Mouse (Mus musculus) lung, embryonic 16.5 days (tissue): ENCODE data around the gene Edn3. TPM values are rescaled to one million over a fixed set of nuclear protein-coding genes. Genes with fewer than 3 reads are reported as not detected.

Experiments
- ATAC-seq: fragments of 200-750 bp; cut with Nextera tagmentation; 2 replicates; pipeline ENCODE4 v1.8.0; 2017; ENCODE audit warnings: low read depth, mild to moderate bottlenecking, moderate library complexity
- H3K27ac ChIP-seq: fragments of 300-500 bp; sonication (generic); 2 replicates; pipeline ENCODE4 v1.5.1; 2014; ENCODE audit warnings: mild to moderate bottlenecking, control low read depth, low read length
- H3K27me3 ChIP-seq: fragments of 300-500 bp; sonication (generic); 2 replicates; pipeline ENCODE4 v1.6.1; 2014; ENCODE audit warnings: low read depth, low read length, mixed read lengths; ENCODE audit not compliant: control insufficient read depth, insufficient read depth
- H3K36me3 ChIP-seq: fragments of 300-500 bp; sonication (generic); 2 replicates; pipeline ENCODE4 v1.6.1; 2014; ENCODE audit warnings: low read length; ENCODE audit not compliant: control insufficient read depth, insufficient read depth
- H3K4me1 ChIP-seq: fragments of 300-500 bp; sonication (generic); replicated peaks from 2 replicates; pipeline ENCODE4 v1.6.1; 2014; ENCODE audit warnings: low read length, mixed read lengths; ENCODE audit not compliant: control insufficient read depth, insufficient read depth
- H3K4me2 ChIP-seq: fragments of 300-500 bp; sonication (generic); 2 replicates; pipeline ENCODE4 v1.6.1; 2014; ENCODE audit warnings: low read depth, low read length, control low read depth
- H3K4me3 ChIP-seq: fragments of 300-500 bp; sonication (generic); 2 replicates; pipeline ENCODE4 v1.5.1; 2014; ENCODE audit warnings: mild to moderate bottlenecking, low read length, control low read depth
- H3K9ac ChIP-seq: fragments of 300-500 bp; sonication (generic); 2 replicates; pipeline ENCODE4 v1.6.1; 2014; ENCODE audit warnings: low read length, control low read depth
- H3K9me3 ChIP-seq: fragments of 300-500 bp; sonication (generic); 2 replicates; pipeline ENCODE4 v1.6.1; 2016; ENCODE audit warnings: low read length; ENCODE audit not compliant: control insufficient read depth
- WGBS: fragments of 180-500 bp; shearing (Covaris S2); extraction: QIAGEN DNeasy Blood & Tissue Kit; methylation state at CpG from one replicate; pipeline ENCODE4 v1.1.7; 2014; 5-methylcytosine and 5-hydroxymethylcytosine counted together
- polyA plus RNA-seq: library from polyadenylated mRNA; unstranded; fragments of >200 nt; fragmentation: Nextera tagmentation; extraction: Ambion mirVana; gene quantifications from 2 replicates; pipeline ENCODE4 v1.2.1, GENCODE M21; 2015

The Edn3 gene
- polyA plus RNA-seq = 48.5 and 52.7 TPM in 2 replicates

DNA sequence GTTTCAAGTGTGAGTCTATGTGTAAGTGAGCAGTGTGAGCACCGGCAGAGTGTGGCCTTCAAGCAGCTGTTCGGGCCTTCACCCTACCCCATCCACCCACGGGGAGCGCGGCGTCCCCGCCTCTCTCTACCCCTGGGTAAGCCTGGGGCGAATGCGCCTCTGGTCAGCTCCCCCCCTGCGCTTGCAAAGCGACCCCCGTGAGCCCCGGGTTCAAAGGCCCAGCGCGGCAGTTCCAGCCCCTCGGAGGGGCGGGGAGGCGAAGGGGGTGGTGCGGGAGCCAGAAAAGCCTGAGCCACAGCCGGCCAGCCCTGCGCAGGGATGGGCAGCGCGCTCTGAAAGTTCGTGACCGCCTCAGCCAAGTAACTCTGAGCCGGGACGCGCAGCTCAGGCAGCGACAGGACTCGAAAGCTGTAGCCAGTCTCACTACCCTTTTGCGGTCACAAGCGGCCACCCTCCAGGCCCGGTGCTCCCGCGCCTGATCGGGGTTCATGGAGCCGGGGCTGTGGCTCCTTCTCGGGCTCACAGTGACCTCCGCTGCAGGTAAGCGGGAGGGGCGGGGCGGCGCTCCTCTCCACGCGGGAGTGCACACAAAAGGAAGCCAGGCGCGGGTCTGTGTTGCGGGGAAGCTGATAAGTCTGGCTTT, at the start of gene Edn3:
Gene Edn3 (plus strand): TSS at position 141 of the 643 bp plus-strand sequence.
- peak within 1 kb of the TSS; percentile 91 for H3K4me2 ChIP-seq
- peaks cover 12% of the 10 kb centered on the region for H3K4me1 ChIP-seq
- H3K9me3 ChIP-seq = no peaks in the 10 kb centered on the region
- H3K36me3 ChIP-seq = no peaks in the 10 kb centered on the region
- H3K27ac ChIP-seq = peak within 1 kb of the TSS; percentile 82
- H3K4me3 ChIP-seq = peak within 1 kb of the TSS; percentile 61
- WGBS = under 1% methylated on average over 48 of the region's 48 CpGs
- ATAC-seq = peak; percentile 68
- H3K27me3 ChIP-seq = no peaks in the 10 kb centered on the region; the same call in 1 of the 2 replicates
- peak within 1 kb of the TSS; percentile 79 for H3K9ac ChIP-seq

DNA sequence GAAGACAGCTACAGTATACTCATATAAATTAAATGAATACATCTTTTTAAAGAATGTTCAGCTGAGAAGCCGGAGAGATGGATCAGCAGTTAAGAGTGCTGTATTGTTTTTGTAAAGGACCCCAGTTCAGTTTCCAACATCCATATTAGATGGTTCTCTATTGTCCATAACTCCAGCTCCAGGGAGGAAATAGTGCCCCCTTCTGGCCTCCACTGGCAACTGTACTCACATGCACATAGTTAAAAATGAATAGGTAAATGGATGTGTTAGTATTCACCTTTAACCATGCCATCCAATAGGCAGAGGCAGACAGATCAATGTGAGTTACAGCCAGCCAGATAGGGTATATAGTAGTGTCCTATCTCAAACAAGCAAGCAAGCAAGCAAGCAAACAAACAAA, 48.4 kb upstream of the Edn3 start:
- H3K36me3 ChIP-seq = no peaks in the 10 kb centered on the region
- H3K4me2 ChIP-seq = no peak overlapping the region
- no peaks in the 10 kb centered on the region for H3K9me3 ChIP-seq
- no peak overlapping the region for H3K4me3 ChIP-seq
- H3K9ac ChIP-seq = no peak overlapping the region
- ATAC-seq = no peak
- WGBS = 97% methylated on average over 1 of the region's 1 CpGs
- no peaks in the 10 kb centered on the region for H3K4me1 ChIP-seq
- no peaks in the 10 kb centered on the region for H3K27me3 ChIP-seq
- no peak overlapping the region for H3K27ac ChIP-seq

DNA sequence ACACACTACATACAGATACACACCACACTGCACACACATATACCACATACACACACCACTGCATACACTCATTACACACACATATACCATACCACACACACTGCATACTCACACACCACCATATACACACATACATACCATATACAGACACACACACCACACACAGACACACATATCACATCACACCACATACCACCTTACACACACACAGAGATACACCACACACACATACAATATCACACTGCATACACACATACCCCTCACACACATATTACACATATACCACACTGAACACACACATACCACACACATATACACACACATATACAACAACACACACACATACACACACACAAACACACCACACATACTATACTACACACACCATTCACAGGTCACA, 44.5 kb upstream of the Edn3 start:
- no peak overlapping the region for H3K4me3 ChIP-seq
- H3K36me3 ChIP-seq = no peaks in the 10 kb centered on the region
- no peak overlapping the region for H3K4me2 ChIP-seq
- no peak overlapping the region for H3K27ac ChIP-seq
- H3K4me1 ChIP-seq = no peaks in the 10 kb centered on the region
- ATAC-seq = no peak
- no peaks in the 10 kb centered on the region for H3K9me3 ChIP-seq
- H3K27me3 ChIP-seq = no peaks in the 10 kb centered on the region
- no peak overlapping the region for H3K9ac ChIP-seq

DNA sequence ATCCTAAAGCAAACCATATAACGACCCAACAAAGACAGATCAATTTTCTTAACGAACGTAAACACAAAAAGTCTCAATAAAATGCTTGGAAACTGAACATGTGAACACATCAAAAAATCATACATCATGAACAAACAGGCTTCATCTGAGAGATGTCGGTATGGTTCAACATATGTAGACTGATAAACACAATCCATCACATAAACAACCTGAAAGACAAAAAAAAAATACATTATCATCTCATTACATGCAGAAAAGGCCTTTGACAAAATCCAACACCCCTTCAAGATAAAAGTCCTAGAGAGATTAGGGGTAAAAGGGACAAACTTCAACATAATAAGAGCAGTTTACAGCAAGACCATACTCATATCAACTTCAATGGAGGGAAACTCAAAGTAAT, 42.6 kb upstream of the Edn3 start:
- no peak overlapping the region for H3K4me2 ChIP-seq
- H3K27me3 ChIP-seq = no peaks in the 10 kb centered on the region
- WGBS = 87% methylated on average over 4 of the region's 4 CpGs
- H3K4me3 ChIP-seq = no peak overlapping the region
- no peak overlapping the region for H3K27ac ChIP-seq
- no peak overlapping the region for H3K9ac ChIP-seq
- ATAC-seq = no peak
- no peaks in the 10 kb centered on the region for H3K9me3 ChIP-seq
- no peaks in the 10 kb centered on the region for H3K4me1 ChIP-seq
- H3K36me3 ChIP-seq = no peaks in the 10 kb centered on the region

DNA sequence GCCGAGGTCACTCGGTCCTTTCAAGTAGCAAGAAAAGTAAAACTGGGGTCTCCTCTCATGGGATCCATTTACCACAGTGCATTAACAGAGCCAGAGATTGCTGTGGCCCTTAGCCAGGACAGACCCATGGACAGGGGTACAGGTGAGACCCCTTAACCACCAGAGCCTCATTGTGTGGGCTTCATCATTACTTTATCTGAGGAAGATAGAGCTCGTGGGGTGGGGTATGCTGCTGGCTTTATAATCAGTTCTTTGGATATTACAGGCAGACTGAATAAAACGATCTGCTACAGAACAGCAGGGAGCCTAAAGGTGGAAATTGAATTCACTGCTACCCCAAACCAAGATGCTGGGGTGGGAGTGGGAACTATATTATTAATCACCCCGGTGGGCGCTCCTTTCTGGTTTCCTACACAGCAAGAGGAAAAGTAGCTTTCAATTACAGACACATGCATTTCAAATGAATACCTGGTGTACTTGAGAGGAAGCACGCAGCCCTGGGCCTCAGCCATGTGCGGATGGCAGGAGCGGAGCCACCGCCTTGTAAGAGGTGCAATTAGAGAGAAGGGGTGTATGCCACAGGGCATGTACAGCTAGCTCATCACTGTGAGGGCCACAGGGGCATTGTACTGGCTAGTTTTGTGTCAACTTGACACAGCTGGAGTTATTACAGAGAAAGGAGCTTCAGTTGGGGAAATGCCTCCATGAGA, 33.1 kb upstream of the Edn3 start:
- WGBS = 85% methylated on average over 10 of the region's 10 CpGs
- H3K9ac ChIP-seq = no peak overlapping the region
- H3K4me2 ChIP-seq = no peak overlapping the region
- no peak overlapping the region for H3K27ac ChIP-seq
- no peak overlapping the region for H3K4me3 ChIP-seq
- ATAC-seq = no peak
- H3K27me3 ChIP-seq = no peaks in the 10 kb centered on the region
- H3K9me3 ChIP-seq = no peaks in the 10 kb centered on the region
- no peaks in the 10 kb centered on the region for H3K36me3 ChIP-seq
- H3K4me1 ChIP-seq = 0 out of 2 replicates have a peak, but pooled peaks cover 5% of the 10 kb centered on the region

DNA sequence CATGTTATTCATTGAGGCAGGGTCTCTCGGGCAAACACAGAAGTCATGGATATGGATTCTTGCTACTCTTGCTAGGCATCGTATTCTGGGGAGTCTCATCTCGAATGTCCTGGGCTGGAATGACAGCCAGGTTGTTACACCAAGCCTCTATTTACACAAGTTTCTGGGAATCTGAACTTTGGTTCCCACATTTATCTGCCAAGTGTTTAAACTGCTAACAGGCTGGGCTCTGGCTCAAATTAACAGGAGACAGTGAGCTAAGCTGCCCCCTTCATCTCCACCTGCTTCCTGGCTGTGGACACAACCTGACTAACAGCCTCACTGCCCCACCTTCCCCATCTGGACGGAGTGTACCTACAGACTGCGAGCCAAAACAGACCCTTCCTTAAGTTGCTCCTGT, 28.5 kb upstream of the Edn3 start:
- no peak overlapping the region for H3K4me3 ChIP-seq
- 0 out of 2 replicates have a peak, but pooled peaks cover 5% of the 10 kb centered on the region for H3K4me1 ChIP-seq
- H3K9me3 ChIP-seq = no peaks in the 10 kb centered on the region
- H3K27me3 ChIP-seq = no peaks in the 10 kb centered on the region
- H3K9ac ChIP-seq = no peak overlapping the region
- WGBS = 63% methylated on average over 5 of the region's 5 CpGs
- no peaks in the 10 kb centered on the region for H3K36me3 ChIP-seq
- no peak overlapping the region for H3K4me2 ChIP-seq
- no peak for ATAC-seq
- no peak overlapping the region for H3K27ac ChIP-seq

DNA sequence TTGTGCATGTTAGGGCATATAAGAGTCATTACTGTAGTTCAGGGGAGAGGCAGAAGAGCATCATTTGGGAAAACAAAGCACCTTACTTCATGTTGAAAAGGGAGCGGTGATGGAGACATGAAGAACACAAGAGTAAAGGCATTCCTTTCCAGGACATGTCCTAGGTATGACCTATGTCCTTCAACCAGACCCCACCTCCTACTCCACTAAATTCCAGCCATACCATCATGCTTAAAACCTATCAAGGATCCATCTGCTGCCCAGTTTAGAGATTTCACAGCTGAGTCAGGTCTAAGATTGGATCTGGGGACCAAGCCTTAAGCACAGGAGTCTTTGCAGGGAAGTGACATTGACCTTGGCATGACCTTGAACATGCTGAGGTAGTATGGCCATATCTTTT, 25.1 kb upstream of the Edn3 start:
- Histone ChIP-seq H3K4me3 (no peak overlapping the region), H3K27me3 (no peaks in the 10 kb centered on the region), H3K27ac (no peak overlapping the region), H3K4me1 (no peaks in the 10 kb centered on the region), H3K9me3 (no peaks in the 10 kb centered on the region), H3K9ac (no peak overlapping the region), H3K4me2 (no peak overlapping the region), H3K36me3 (no peaks in the 10 kb centered on the region)
- ATAC-seq = no peak
- 91% methylated on average over 1 of the region's 1 CpGs for WGBS

DNA sequence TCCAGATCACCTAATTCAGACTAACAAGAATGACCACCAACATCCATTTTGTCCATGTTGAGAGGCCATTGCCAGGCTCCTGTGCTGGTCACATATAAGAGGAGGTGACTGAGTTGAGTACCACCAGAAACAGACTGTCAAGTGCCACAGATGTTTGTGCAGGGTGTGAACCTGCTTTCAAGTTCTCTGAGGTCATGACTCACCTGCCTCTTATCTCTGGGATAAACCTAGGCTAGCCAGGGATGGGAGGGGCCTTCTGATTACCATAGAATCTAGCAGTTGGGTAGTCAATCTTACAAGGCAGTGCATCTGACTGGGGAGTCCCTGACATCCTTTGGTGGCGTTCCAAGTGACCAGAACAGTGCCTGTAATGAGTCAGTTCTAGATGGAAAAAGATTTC, 13.2 kb upstream of the Edn3 start:
- H3K9me3 ChIP-seq = no peaks in the 10 kb centered on the region
- H3K4me2 ChIP-seq = no peak overlapping the region
- ATAC-seq = peak; percentile 75; the same call in 1 of the 2 replicates
- 72% methylated on average over 1 of the region's 1 CpGs for WGBS
- H3K36me3 ChIP-seq = no peaks in the 10 kb centered on the region
- no peak overlapping the region for H3K27ac ChIP-seq
- no peaks in the 10 kb centered on the region for H3K27me3 ChIP-seq
- peaks cover 4% of the 10 kb centered on the region; the same call in 1 of the 2 replicates for H3K4me1 ChIP-seq
- no peak overlapping the region for H3K9ac ChIP-seq
- no peak overlapping the region for H3K4me3 ChIP-seq

DNA sequence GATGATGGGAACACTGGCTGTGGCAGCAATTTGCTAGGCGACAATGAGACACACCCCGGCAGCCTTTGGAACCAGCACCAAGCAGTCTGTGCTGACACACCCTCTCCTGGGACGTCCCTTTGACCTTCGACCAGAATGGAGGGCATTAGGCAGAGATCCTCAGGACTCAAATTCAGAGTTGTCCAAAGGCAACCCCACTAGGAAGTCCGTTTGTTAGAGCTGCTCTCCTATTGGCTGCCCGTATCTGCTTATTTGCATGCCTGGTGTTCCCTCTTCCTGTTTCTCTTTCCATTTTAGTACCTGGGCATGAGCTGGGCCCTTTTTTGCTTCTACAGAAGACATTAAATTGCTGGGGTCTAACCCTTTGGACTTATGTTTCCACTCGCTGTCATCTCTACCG, 12.0 kb upstream of the Edn3 start:
- 62% methylated on average over 8 of the region's 8 CpGs for WGBS
- Histone ChIP-seq H3K27me3 (no peaks in the 10 kb centered on the region), H3K4me1 (peaks cover 4% of the 10 kb centered on the region), H3K9me3 (no peaks in the 10 kb centered on the region), H3K4me2 (0 out of 2 replicates have a peak overlapping the region, but pooled peaks have one; percentile 21), H3K27ac (no peak overlapping the region), H3K36me3 (no peaks in the 10 kb centered on the region), H3K9ac (no peak overlapping the region), H3K4me3 (no peak overlapping the region)
- no peak; the same call in 1 of the 2 replicates for ATAC-seq
